Mouse (Mus musculus): ENCODE measurements around the gene Frmpd1. TPM values are rescaled to one million over a fixed set of nuclear protein-coding genes. Genes with fewer than 3 reads are reported as not detected.

Frmpd1 gene
- polyA plus RNA-seq, 1 experiment from 2014 or later, result 0.30 TPM

- TF ChIP-seq CTCF (IDR thresholded peaks at IDR 0.05; ENCODE audit: low read depth), result no peak
- 78% methylated on average over 9 of the region's 9 CpGs for WGBS
Observed at GRCm38 (mm10) chr4:45158608-45159007, 26.1 kb upstream of the Frmpd1 start.

GRCm38 (mm10) chr4:45160773-45161172 is 23.9 kb upstream of the Frmpd1 start:
- TF ChIP-seq CTCF (IDR thresholded peaks at IDR 0.05; ENCODE audit: low read depth), result no peak
- DNase-seq (ENCODE audit: low spot score), result no peak
- Histone ChIP-seq H3K4me1 (replicated peaks; ENCODE audit: insufficient read depth, low read length) (no peaks in the 10 kb centered on the region), H3K27ac (no peak overlapping the region), H3K27me3 (ENCODE audit: insufficient read depth, low read length) (no peaks in the 10 kb centered on the region), H3K4me2 (ENCODE audit: low read length) (no peak overlapping the region), H3K9ac (ENCODE audit: low read depth, low read length) (no peak overlapping the region), H3K9me3 (replicated peaks; ENCODE audit: low read length) (no peaks in the 10 kb centered on the region), H3K36me3 (ENCODE audit: insufficient read depth, low read length) (no peaks in the 10 kb centered on the region), H3K4me3 (replicated peaks; ENCODE audit: low read depth, low read length) (no peak overlapping the region)
- ATAC-seq (replicated peaks; ENCODE audit: low FRiP score, low read depth), result no peak
- WGBS, result 57% methylated on average over 6 of the region's 6 CpGs

More at GRCm38 (mm10) chr4:45158608-45159007, 26.1 kb upstream of the Frmpd1 start:
- Histone ChIP-seq H3K27ac (no peak overlapping the region), H3K4me1 (replicated peaks; ENCODE audit: insufficient read depth, low read length) (no peaks in the 10 kb centered on the region), H3K9me3 (replicated peaks; ENCODE audit: low read length) (no peaks in the 10 kb centered on the region), H3K9ac (ENCODE audit: low read depth, low read length) (no peak overlapping the region), H3K27me3 (ENCODE audit: insufficient read depth, low read length) (no peaks in the 10 kb centered on the region), H3K4me2 (ENCODE audit: low read length) (no peak overlapping the region), H3K36me3 (ENCODE audit: insufficient read depth, low read length) (no peaks in the 10 kb centered on the region), H3K4me3 (replicated peaks; ENCODE audit: low read depth, low read length) (no peak overlapping the region)
- DNase-seq (ENCODE audit: low spot score), result no peak
- ATAC-seq (replicated peaks; ENCODE audit: low FRiP score, low read depth), result no peak

GRCm38 (mm10) chr4:45163711-45164110 is 21.0 kb upstream of the Frmpd1 start:
- H3K27ac ChIP-seq, result no peak overlapping the region
- no peaks in the 10 kb centered on the region for H3K27me3 ChIP-seq (ENCODE audit: insufficient read depth, low read length)
- no peaks in the 10 kb centered on the region for H3K9me3 ChIP-seq (replicated peaks; ENCODE audit: low read length)
- no peak overlapping the region for H3K4me2 ChIP-seq (ENCODE audit: low read length)
- H3K9ac ChIP-seq (ENCODE audit: low read depth, low read length), result no peak overlapping the region
- H3K36me3 ChIP-seq (ENCODE audit: insufficient read depth, low read length), result no peaks in the 10 kb centered on the region
- ATAC-seq (replicated peaks; ENCODE audit: low FRiP score, low read depth), result no peak
- WGBS, result 7% methylated on average over 1 of the region's 1 CpGs
- peak; percentile 71 for TF ChIP-seq CTCF (IDR thresholded peaks at IDR 0.05; ENCODE audit: low read depth)
- DNase-seq (ENCODE audit: low spot score), result peak; percentile 62
- no peak overlapping the region for H3K4me3 ChIP-seq (replicated peaks; ENCODE audit: low read depth, low read length)
- H3K4me1 ChIP-seq (replicated peaks; ENCODE audit: insufficient read depth, low read length), result no peaks in the 10 kb centered on the region

GRCm38 (mm10) chr4:45165477-45165876 is 19.2 kb upstream of the Frmpd1 start:
- H3K9me3 ChIP-seq (replicated peaks; ENCODE audit: low read length), result no peaks in the 10 kb centered on the region
- H3K9ac ChIP-seq (ENCODE audit: low read depth, low read length), result no peak overlapping the region
- TF ChIP-seq CTCF (IDR thresholded peaks at IDR 0.05; ENCODE audit: low read depth), result no peak
- H3K4me2 ChIP-seq (ENCODE audit: low read length), result no peak overlapping the region
- no peaks in the 10 kb centered on the region for H3K27me3 ChIP-seq (ENCODE audit: insufficient read depth, low read length)
- ATAC-seq (replicated peaks; ENCODE audit: low FRiP score, low read depth) (no peak), DNase-seq (ENCODE audit: low spot score) (no peak)
- H3K4me1 ChIP-seq (replicated peaks; ENCODE audit: insufficient read depth, low read length), result no peaks in the 10 kb centered on the region
- no peak overlapping the region for H3K27ac ChIP-seq
- H3K4me3 ChIP-seq (replicated peaks; ENCODE audit: low read depth, low read length), result no peak overlapping the region
- H3K36me3 ChIP-seq (ENCODE audit: insufficient read depth, low read length), result no peaks in the 10 kb centered on the region
- WGBS, result 92% methylated on average over 1 of the region's 1 CpGs

- WGBS, result 82% methylated on average over 3 of the region's 3 CpGs
- Histone ChIP-seq H3K36me3 (ENCODE audit: insufficient read depth, low read length) (no peaks in the 10 kb centered on the region), H3K9ac (ENCODE audit: low read depth, low read length) (no peak overlapping the region), H3K4me3 (replicated peaks; ENCODE audit: low read depth, low read length) (no peak overlapping the region), H3K4me2 (ENCODE audit: low read length) (no peak overlapping the region), H3K4me1 (replicated peaks; ENCODE audit: insufficient read depth, low read length) (no peaks in the 10 kb centered on the region), H3K27ac (no peak overlapping the region), H3K9me3 (replicated peaks; ENCODE audit: low read length) (no peaks in the 10 kb centered on the region), H3K27me3 (ENCODE audit: insufficient read depth, low read length) (no peaks in the 10 kb centered on the region)
- no peak for ATAC-seq (replicated peaks; ENCODE audit: low FRiP score, low read depth)
- no peak for TF ChIP-seq CTCF (IDR thresholded peaks at IDR 0.05; ENCODE audit: low read depth)
- DNase-seq (ENCODE audit: low spot score), result no peak
Observed at GRCm38 (mm10) chr4:45165955-45166354, 18.7 kb upstream of the Frmpd1 start.

GRCm38 (mm10) chr4:45171340-45171739 is 13.3 kb upstream of the Frmpd1 start:
- H3K36me3 ChIP-seq (ENCODE audit: insufficient read depth, low read length), result no peaks in the 10 kb centered on the region
- ATAC-seq (replicated peaks; ENCODE audit: low FRiP score, low read depth) (no peak), DNase-seq (ENCODE audit: low spot score) (no peak)
- H3K4me3 ChIP-seq (replicated peaks; ENCODE audit: low read depth, low read length), result no peak overlapping the region
- no peak overlapping the region for H3K27ac ChIP-seq
- H3K27me3 ChIP-seq (ENCODE audit: insufficient read depth, low read length), result no peaks in the 10 kb centered on the region
- 86% methylated on average over 9 of the region's 9 CpGs for WGBS
- no peaks in the 10 kb centered on the region for H3K4me1 ChIP-seq (replicated peaks; ENCODE audit: insufficient read depth, low read length)
- H3K9ac ChIP-seq (ENCODE audit: low read depth, low read length), result no peak overlapping the region
- H3K9me3 ChIP-seq (replicated peaks; ENCODE audit: low read length), result no peaks in the 10 kb centered on the region
- no peak overlapping the region for H3K4me2 ChIP-seq (ENCODE audit: low read length)
- no peak for TF ChIP-seq CTCF (IDR thresholded peaks at IDR 0.05; ENCODE audit: low read depth)

Data from kidney, postnatal 0 days (tissue).